Mouse (Mus musculus): Measurements from ENCODE around the gene Smpd2. TPM values are rescaled to one million over a fixed set of nuclear protein-coding genes. Genes with fewer than 3 reads are reported as not detected.

Gene Smpd2
- polyA plus RNA-seq, 1 experiment from 2014 or later, result 70.4 TPM

- ATAC-seq (replicated peaks; ENCODE audit: low FRiP score, low read depth), result no peak
- 40% methylated on average over 6 of the region's 6 CpGs for WGBS
- H3K9ac ChIP-seq (ENCODE audit: low read depth, low read length), result no peak overlapping the region
- H3K36me3 ChIP-seq (ENCODE audit: insufficient read depth, low read length), result peaks cover 19% of the 10 kb centered on the region; the same call in 1 of the 2 replicates
- no peaks in the 10 kb centered on the region for H3K9me3 ChIP-seq (replicated peaks; ENCODE audit: low read length)
- no peaks in the 10 kb centered on the region for H3K4me1 ChIP-seq (replicated peaks; ENCODE audit: insufficient read depth, low read length)
- no peak overlapping the region for H3K4me3 ChIP-seq (replicated peaks; ENCODE audit: low read depth, low read length)
- DNase-seq (ENCODE audit: low spot score), result no peak
- no peak overlapping the region for H3K27ac ChIP-seq
- H3K27me3 ChIP-seq (ENCODE audit: insufficient read depth, low read length), result no peaks in the 10 kb centered on the region
- H3K4me2 ChIP-seq (ENCODE audit: low read length), result no peak overlapping the region
- TF ChIP-seq CTCF (IDR thresholded peaks at IDR 0.05; ENCODE audit: low read depth), result no peak
Observed at GRCm38 (mm10) chr10:41467325-41467724, 22.8 kb downstream of the Smpd2 start.

DNA sequence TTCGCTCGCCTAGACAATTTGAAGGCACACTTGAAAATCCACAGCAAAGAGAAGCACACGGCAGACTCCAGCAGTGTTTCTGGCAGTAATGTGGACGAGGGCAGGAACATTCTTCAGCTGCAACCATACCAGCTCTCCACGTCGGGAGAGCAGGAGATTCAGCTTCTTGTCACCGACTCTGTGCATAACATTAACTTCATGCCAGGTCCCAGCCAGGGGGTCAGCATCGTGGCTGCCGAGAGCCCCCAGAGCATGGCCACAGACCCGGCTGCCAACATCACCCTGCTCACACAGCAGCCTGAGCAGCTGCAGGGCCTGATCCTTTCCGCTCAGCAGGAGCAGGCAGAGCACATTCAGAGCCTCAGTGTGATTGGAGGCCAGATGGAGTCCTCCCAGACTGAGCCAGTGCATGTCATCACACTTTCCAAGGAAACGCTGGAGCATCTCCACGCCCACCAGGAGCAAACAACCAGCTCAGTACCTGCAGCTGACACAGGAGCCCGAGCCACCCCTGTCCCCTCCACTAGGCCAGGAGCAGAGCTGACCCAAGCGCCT lies 25.7 kb downstream of the Smpd2 start:
- WGBS, result 65% methylated on average over 15 of the region's 15 CpGs
- TF ChIP-seq CTCF (IDR thresholded peaks at IDR 0.05; ENCODE audit: low read depth), result no peak
- peaks cover 24% of the 10 kb centered on the region; the same call in 1 of the 2 replicates for H3K36me3 ChIP-seq (ENCODE audit: insufficient read depth, low read length)
- no peak overlapping the region for H3K4me2 ChIP-seq (ENCODE audit: low read length)
- DNase-seq (ENCODE audit: low spot score) (no peak), ATAC-seq (replicated peaks; ENCODE audit: low FRiP score, low read depth) (no peak)
- no peaks in the 10 kb centered on the region for H3K27me3 ChIP-seq (ENCODE audit: insufficient read depth, low read length)
- H3K9me3 ChIP-seq (replicated peaks; ENCODE audit: low read length), result no peaks in the 10 kb centered on the region
- no peaks in the 10 kb centered on the region for H3K4me1 ChIP-seq (replicated peaks; ENCODE audit: insufficient read depth, low read length)
- H3K9ac ChIP-seq (ENCODE audit: low read depth, low read length), result no peak overlapping the region
- no peak overlapping the region for H3K27ac ChIP-seq
- no peak overlapping the region for H3K4me3 ChIP-seq (replicated peaks; ENCODE audit: low read depth, low read length)

- no peak for ATAC-seq (replicated peaks; ENCODE audit: low FRiP score, low read depth)
- Histone ChIP-seq H3K4me2 (ENCODE audit: low read length) (no peak overlapping the region), H3K9me3 (replicated peaks; ENCODE audit: low read length) (no peaks in the 10 kb centered on the region), H3K4me1 (replicated peaks; ENCODE audit: insufficient read depth, low read length) (no peaks in the 10 kb centered on the region), H3K27ac (no peak overlapping the region), H3K4me3 (replicated peaks; ENCODE audit: low read depth, low read length) (no peak overlapping the region), H3K27me3 (ENCODE audit: insufficient read depth, low read length) (no peaks in the 10 kb centered on the region), H3K36me3 (ENCODE audit: insufficient read depth, low read length) (peaks cover 34% of the 10 kb centered on the region), H3K9ac (ENCODE audit: low read depth, low read length) (no peak overlapping the region)
- no peak for TF ChIP-seq CTCF (IDR thresholded peaks at IDR 0.05; ENCODE audit: low read depth)
- DNase-seq (ENCODE audit: low spot score), result no peak
- WGBS, result 87% methylated on average over 3 of the region's 3 CpGs
Observed at GRCm38 (mm10) chr10:41461057-41461722, 29.0 kb downstream of the Smpd2 start.

GRCm38 (mm10) chr10:41460501-41460900 lies 29.7 kb downstream of the Smpd2 start:
- H3K4me2 ChIP-seq (ENCODE audit: low read length), result no peak overlapping the region
- H3K4me1 ChIP-seq (replicated peaks; ENCODE audit: insufficient read depth, low read length), result no peaks in the 10 kb centered on the region
- no peak for TF ChIP-seq CTCF (IDR thresholded peaks at IDR 0.05; ENCODE audit: low read depth)
- DNase-seq (ENCODE audit: low spot score) (no peak), ATAC-seq (replicated peaks; ENCODE audit: low FRiP score, low read depth) (no peak)
- peaks cover 37% of the 10 kb centered on the region for H3K36me3 ChIP-seq (ENCODE audit: insufficient read depth, low read length)
- no peaks in the 10 kb centered on the region for H3K9me3 ChIP-seq (replicated peaks; ENCODE audit: low read length)
- no peak overlapping the region for H3K9ac ChIP-seq (ENCODE audit: low read depth, low read length)
- no peaks in the 10 kb centered on the region for H3K27me3 ChIP-seq (ENCODE audit: insufficient read depth, low read length)
- WGBS, result 12% methylated on average over 2 of the region's 2 CpGs
- H3K27ac ChIP-seq, result no peak overlapping the region
- no peak overlapping the region for H3K4me3 ChIP-seq (replicated peaks; ENCODE audit: low read depth, low read length)

GRCm38 (mm10) chr10:41459990-41460389 lies 30.2 kb downstream of the Smpd2 start:
- no peak for ATAC-seq (replicated peaks; ENCODE audit: low FRiP score, low read depth)
- no peak for DNase-seq (ENCODE audit: low spot score)
- H3K4me1 ChIP-seq (replicated peaks; ENCODE audit: insufficient read depth, low read length), result no peaks in the 10 kb centered on the region
- no peaks in the 10 kb centered on the region for H3K27me3 ChIP-seq (ENCODE audit: insufficient read depth, low read length)
- TF ChIP-seq CTCF (IDR thresholded peaks at IDR 0.05; ENCODE audit: low read depth), result no peak
- H3K27ac ChIP-seq, result no peak overlapping the region
- H3K9me3 ChIP-seq (replicated peaks; ENCODE audit: low read length), result no peaks in the 10 kb centered on the region
- H3K9ac ChIP-seq (ENCODE audit: low read depth, low read length), result no peak overlapping the region
- H3K4me2 ChIP-seq (ENCODE audit: low read length), result no peak overlapping the region
- peaks cover 35% of the 10 kb centered on the region for H3K36me3 ChIP-seq (ENCODE audit: insufficient read depth, low read length)
- H3K4me3 ChIP-seq (replicated peaks; ENCODE audit: low read depth, low read length), result no peak overlapping the region
- 87% methylated on average over 4 of the region's 4 CpGs for WGBS

GRCm38 (mm10) chr10:41452791-41453190 lies 37.4 kb downstream of the Smpd2 start:
- TF ChIP-seq CTCF (IDR thresholded peaks at IDR 0.05; ENCODE audit: low read depth), result no peak
- Histone ChIP-seq H3K27ac (no peak overlapping the region), H3K4me2 (ENCODE audit: low read length) (no peak overlapping the region), H3K4me1 (replicated peaks; ENCODE audit: insufficient read depth, low read length) (peaks cover 8% of the 10 kb centered on the region; the same call in 1 of the 2 replicates), H3K9ac (ENCODE audit: low read depth, low read length) (no peak overlapping the region), H3K4me3 (replicated peaks; ENCODE audit: low read depth, low read length) (no peak overlapping the region), H3K27me3 (ENCODE audit: insufficient read depth, low read length) (no peaks in the 10 kb centered on the region), H3K9me3 (replicated peaks; ENCODE audit: low read length) (no peaks in the 10 kb centered on the region), H3K36me3 (ENCODE audit: insufficient read depth, low read length) (peaks cover 22% of the 10 kb centered on the region)
- DNase-seq (ENCODE audit: low spot score) (no peak), ATAC-seq (replicated peaks; ENCODE audit: low FRiP score, low read depth) (no peak)
- WGBS, result 93% methylated on average over 3 of the region's 3 CpGs

Measured in kidney, postnatal 0 days (tissue).